Mouse (Mus musculus) intestine, embryonic 14.5 days (tissue): ENCODE measurements around the gene Tbc1d10a. TPM values are rescaled to one million over a fixed set of nuclear protein-coding genes. Genes with fewer than 3 reads are reported as not detected.

Experiments
- ATAC-seq: fragments of 200-750 bp; cut with Nextera tagmentation; replicated peaks from 2 replicates; pipeline ENCODE4 v1.8.0; 2017; ENCODE audit warnings: low read depth, moderate number of reproducible peaks, moderate TSS enrichment, moderate library complexity; ENCODE audit not compliant: low FRiP score, low TSS enrichment
- DNase-seq: peaks from one replicate; pipeline ENCODE4 v3.0.0-alpha.2; 2018; ENCODE audit warnings: low spot score
- H3K27ac ChIP-seq: fragments of 300-500 bp; sonication (generic); 2 replicates; pipeline ENCODE4 v1.5.1; 2014; ENCODE audit warnings: low read depth, mild to moderate bottlenecking, control low read depth
- H3K27me3 ChIP-seq: fragments of 300-500 bp; sonication (generic); replicated peaks from 2 replicates; pipeline ENCODE4 v1.6.1; 2014; ENCODE audit warnings: low read length, control low read depth; ENCODE audit not compliant: control insufficient read depth, insufficient read depth
- H3K36me3 ChIP-seq: fragments of 300-500 bp; sonication (generic); 2 replicates; pipeline ENCODE4 v1.6.1; 2014; ENCODE audit warnings: low read length, control low read depth; ENCODE audit not compliant: control insufficient read depth, insufficient read depth
- H3K4me1 ChIP-seq: fragments of 300-500 bp; sonication (generic); replicated peaks from 2 replicates; pipeline ENCODE4 v1.6.1; 2014; ENCODE audit warnings: low read length, control low read depth, mixed read lengths; ENCODE audit not compliant: control insufficient read depth, insufficient read depth
- H3K4me2 ChIP-seq: fragments of 300-500 bp; sonication (generic); 2 replicates; pipeline ENCODE4 v1.6.1; 2014; ENCODE audit warnings: low read length
- H3K4me3 ChIP-seq: fragments of 300-500 bp; sonication (generic); 2 replicates; pipeline ENCODE4 v1.5.1; 2014; ENCODE audit warnings: low read depth, low read length, control low read depth, mixed read lengths
- H3K9ac ChIP-seq: fragments of 300-500 bp; sonication (generic); 2 replicates; pipeline ENCODE4 v1.6.1; 2014; ENCODE audit warnings: mild to moderate bottlenecking, low read length
- H3K9me3 ChIP-seq: fragments of 300-500 bp; sonication (generic); 2 replicates; pipeline ENCODE4 v1.6.1; 2016; ENCODE audit warnings: low read length, control low read depth; ENCODE audit not compliant: control insufficient read depth
- WGBS: fragments of 180-500 bp; shearing (Covaris S2); extraction: QIAGEN DNeasy Blood & Tissue Kit; methylation state at CpG from one replicate; pipeline ENCODE4 v1.1.7; 2014; 5-methylcytosine and 5-hydroxymethylcytosine counted together
- polyA plus RNA-seq: library from polyadenylated mRNA; unstranded; fragments of >200 nt; fragmentation: Nextera tagmentation; extraction: Ambion mirVana; gene quantifications from 2 replicates; pipeline ENCODE4 v1.2.1, GENCODE M21; 2014

Tbc1d10a gene
- polyA plus RNA-seq, 1 experiment from 2014 or later = 20.1 TPM

GRCm38 (mm10) chr11:4148536-4149156 is 37.9 kb upstream of the Tbc1d10a start:
- no peak for ATAC-seq

GRCm38 (mm10) chr11:4149886-4150285 is 36.7 kb upstream of the Tbc1d10a start:
- H3K27me3 ChIP-seq = no peaks in the 10 kb centered on the region
- H3K9ac ChIP-seq = no peak overlapping the region
- H3K36me3 ChIP-seq = peaks cover 2% of the 10 kb centered on the region; the same call in 1 of the 2 replicates
- no peak overlapping the region for H3K27ac ChIP-seq
- H3K4me3 ChIP-seq = no peak overlapping the region
- no peak overlapping the region for H3K4me2 ChIP-seq
- no peaks in the 10 kb centered on the region for H3K9me3 ChIP-seq
- DNase-seq (no peak), ATAC-seq (no peak)
- WGBS = 91% methylated on average over 6 of the region's 6 CpGs
- H3K4me1 ChIP-seq = no peaks in the 10 kb centered on the region

More at GRCm38 (mm10) chr11:4148536-4149156, 37.9 kb upstream of the Tbc1d10a start:
- Histone ChIP-seq H3K9ac (no peak overlapping the region), H3K4me3 (no peak overlapping the region), H3K4me2 (no peak overlapping the region), H3K27me3 (no peaks in the 10 kb centered on the region), H3K9me3 (no peaks in the 10 kb centered on the region), H3K36me3 (peaks cover 7% of the 10 kb centered on the region; the same call in 1 of the 2 replicates), H3K4me1 (no peaks in the 10 kb centered on the region), H3K27ac (no peak overlapping the region)
- WGBS = 87% methylated on average over 9 of the region's 9 CpGs
- DNase-seq = no peak

DNA sequence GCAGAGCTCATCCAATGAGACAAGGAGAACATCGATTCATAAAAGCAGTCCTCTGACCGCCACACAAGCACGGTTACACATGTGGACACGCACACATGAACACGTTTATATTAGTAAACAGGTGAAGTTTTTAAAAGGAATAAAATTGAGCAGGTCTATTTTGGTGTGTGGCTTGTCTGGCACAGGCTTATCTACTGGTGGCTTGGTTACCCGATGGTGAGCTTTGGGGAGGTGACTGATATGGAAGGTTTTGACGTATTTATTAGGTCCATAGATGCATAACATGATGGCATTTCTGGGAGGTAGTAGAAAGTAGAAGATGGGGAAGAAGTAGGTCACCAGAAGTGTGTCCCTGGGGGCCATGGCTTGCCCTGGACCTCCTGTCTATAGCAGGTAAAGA is 32.9 kb upstream of the Tbc1d10a start:
- Histone ChIP-seq H3K27me3 (no peaks in the 10 kb centered on the region), H3K4me2 (no peak overlapping the region), H3K4me3 (no peak overlapping the region), H3K36me3 (peaks cover 2% of the 10 kb centered on the region; the same call in 1 of the 2 replicates), H3K9me3 (no peaks in the 10 kb centered on the region), H3K9ac (no peak overlapping the region), H3K27ac (no peak overlapping the region), H3K4me1 (no peaks in the 10 kb centered on the region)
- WGBS = 88% methylated on average over 7 of the region's 7 CpGs
- ATAC-seq = no peak
- DNase-seq = no peak

DNA sequence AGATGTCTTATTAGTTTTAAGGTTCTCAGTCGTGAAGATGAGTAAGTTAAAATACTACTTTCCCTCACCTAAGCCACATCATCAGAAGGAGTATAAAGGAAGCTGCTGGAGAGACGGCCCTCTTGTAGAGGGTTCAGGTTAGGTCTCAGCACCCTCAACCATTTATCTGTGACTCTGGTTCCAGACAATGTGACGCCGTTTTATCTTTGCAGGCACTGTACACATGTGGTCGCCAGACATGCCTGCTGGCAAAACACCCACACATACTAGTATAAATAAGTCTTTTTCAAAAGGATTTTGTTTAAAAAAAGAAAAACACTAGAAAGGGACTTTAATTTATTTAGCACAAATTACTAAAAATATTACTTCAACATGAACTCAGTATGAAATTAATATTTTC is 30.9 kb upstream of the Tbc1d10a start:
- Histone ChIP-seq H3K4me1 (peaks cover 7% of the 10 kb centered on the region; the same call in 1 of the 2 replicates), H3K27me3 (no peaks in the 10 kb centered on the region), H3K36me3 (no peaks in the 10 kb centered on the region), H3K9me3 (no peaks in the 10 kb centered on the region), H3K27ac (no peak overlapping the region), H3K4me2 (no peak overlapping the region), H3K4me3 (no peak overlapping the region), H3K9ac (no peak overlapping the region)
- ATAC-seq (no peak), DNase-seq (no peak)
- WGBS = 74% methylated on average over 5 of the region's 5 CpGs

- Histone ChIP-seq H3K9me3 (no peaks in the 10 kb centered on the region), H3K4me1 (peaks cover 17% of the 10 kb centered on the region), H3K27ac (no peak overlapping the region), H3K27me3 (no peaks in the 10 kb centered on the region), H3K4me3 (no peak overlapping the region), H3K36me3 (peaks cover 24% of the 10 kb centered on the region), H3K4me2 (no peak overlapping the region), H3K9ac (no peak overlapping the region)
- DNase-seq = no peak
- 94% methylated on average over 3 of the region's 3 CpGs for WGBS
- ATAC-seq = no peak
These were observed 27.9 kb upstream of the Tbc1d10a start for GRCm38 (mm10) chr11:4158676-4159075.

GRCm38 (mm10) chr11:4159808-4160708 is 26.5 kb upstream of the Tbc1d10a start, which contains the start of the genes Ccdc157 and Sf3a1:
Gene Ccdc157, minus strand, starts transcription at chr11:4160293.
Gene Sf3a1, plus strand, starts transcription at chr11:4160350.
- Histone ChIP-seq H3K4me2 (peak within 1 kb of the TSS; percentile 79), H3K9ac (peak within 1 kb of the TSS; percentile 78), H3K4me1 (peaks cover 17% of the 10 kb centered on the region), H3K4me3 (peak within 1 kb of the TSS; percentile 67), H3K27ac (peak within 1 kb of the TSS; percentile 78), H3K36me3 (peaks cover 38% of the 10 kb centered on the region), H3K27me3 (no peaks in the 10 kb centered on the region), H3K9me3 (no peaks in the 10 kb centered on the region)
- ATAC-seq (peak; percentile 95), DNase-seq (peak; percentile 95)
- 1% methylated on average over 52 of the region's 54 CpGs for WGBS

DNA sequence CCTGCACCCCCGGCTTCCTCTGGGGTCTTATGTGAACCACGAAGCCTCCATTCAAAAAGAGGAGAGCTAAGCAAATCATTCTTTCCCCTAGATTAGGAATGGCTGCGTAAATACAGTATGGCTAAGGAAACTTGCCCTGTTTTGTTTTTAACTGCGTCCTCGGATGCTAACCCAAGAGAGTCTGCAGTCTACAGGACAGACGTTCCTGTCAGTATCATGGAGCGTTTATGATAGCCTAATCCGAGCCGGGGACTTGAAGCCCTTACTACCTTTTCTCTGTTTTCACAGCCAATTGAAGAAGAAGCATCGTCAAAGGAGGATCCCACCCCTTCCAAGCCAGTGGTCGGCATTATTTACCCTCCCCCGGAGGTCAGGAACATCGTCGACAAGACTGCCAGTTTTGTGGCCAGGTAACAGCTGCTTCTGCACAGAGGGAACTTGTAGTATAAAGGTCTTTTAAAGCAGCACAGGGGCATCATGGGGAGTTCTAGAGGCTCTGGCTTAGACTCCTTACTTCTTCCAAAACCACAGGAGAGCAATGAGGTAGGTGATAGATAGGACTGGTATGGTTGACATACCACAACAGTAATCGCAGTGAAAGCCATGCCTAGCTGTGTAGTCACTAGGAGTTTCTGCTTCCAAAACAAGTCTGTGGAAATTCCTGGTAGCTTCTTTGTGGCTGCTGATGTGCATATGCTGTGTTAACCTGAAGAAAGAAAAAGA is 25.7 kb upstream of the Tbc1d10a start:
- ATAC-seq = no peak
- Histone ChIP-seq H3K4me1 (peaks cover 17% of the 10 kb centered on the region), H3K27ac (peak overlapping the region; percentile 78), H3K4me2 (peak overlapping the region; percentile 79), H3K4me3 (peak overlapping the region; percentile 67), H3K9ac (peak overlapping the region; percentile 78), H3K27me3 (no peaks in the 10 kb centered on the region), H3K9me3 (no peaks in the 10 kb centered on the region), H3K36me3 (peaks cover 46% of the 10 kb centered on the region)
- 7% methylated on average over 15 of the region's 15 CpGs for WGBS
- DNase-seq = no peak

DNA sequence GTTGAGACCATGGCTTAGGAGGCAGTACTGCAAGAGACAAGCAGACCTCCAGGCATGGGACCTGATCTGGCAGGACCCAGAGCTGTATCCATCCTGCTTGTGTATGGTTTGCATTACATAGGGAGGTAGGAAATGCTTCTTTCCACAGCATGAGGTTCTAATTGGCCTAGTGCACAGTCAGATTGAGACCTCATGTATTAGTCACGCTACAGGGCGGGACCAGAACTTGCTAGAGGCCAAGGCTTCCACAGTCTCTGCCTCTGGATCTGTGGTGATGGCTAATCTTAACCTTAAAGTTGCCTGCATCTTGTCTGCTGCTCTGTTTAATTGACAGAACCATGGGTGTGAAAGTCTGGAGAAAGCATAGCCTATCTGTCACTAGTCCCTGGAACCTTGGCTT is 21.9 kb upstream of the Tbc1d10a start:
- no peak overlapping the region for H3K4me3 ChIP-seq
- H3K36me3 ChIP-seq = peaks cover 84% of the 10 kb centered on the region
- no peaks in the 10 kb centered on the region for H3K9me3 ChIP-seq
- no peak overlapping the region for H3K9ac ChIP-seq
- no peak for DNase-seq
- H3K4me2 ChIP-seq = no peak overlapping the region
- H3K27me3 ChIP-seq = no peaks in the 10 kb centered on the region
- no peak overlapping the region for H3K27ac ChIP-seq
- peaks cover 12% of the 10 kb centered on the region for H3K4me1 ChIP-seq
- 97% methylated on average over 2 of the region's 2 CpGs for WGBS
- ATAC-seq = no peak
